In genomic region chr5:88491111-88491510, GRCm38 (mm10) we compare ENCODE assay signal across 23 mouse cellular contexts. TPM values are rescaled to one million over a fixed set of nuclear protein-coding genes. Genes with fewer than 3 reads are reported as not detected.
"Had no signal": no experiment of that assay in that cellular context is flagged by ENCODE, and none has a peak within 500 bp of the region (broad histone marks: within the 10 kb centered on the region; RNA-seq: fewer than 3 reads in every experiment).

No protein-coding gene starts in this region.

- DNase-seq: lung, adult 18-20 months; lung, embryonic 14.5 days; lung, postnatal 10 days; lung, postnatal 4 days; midbrain, embryonic 14.5 days; right cerebral cortex, adult 18-20 months; right cerebral cortex, postnatal 25 days; right cerebral cortex, postnatal 4 days; spleen, adult 18-20 months; thymus, adult 18-20 months; thymus, postnatal 14 days; thymus, postnatal 36 days had no signal

- H3K4me3 ChIP-seq: midbrain, embryonic 10.5 days; midbrain, embryonic 12.5 days; myocyte; neural tube, embryonic 13.5 days; neural tube, embryonic 15.5 days had no signal

- H3K4me2 ChIP-seq: lung, embryonic 14.5 days; midbrain, embryonic 12.5 days; neural tube, embryonic 13.5 days; neural tube, embryonic 15.5 days had no signal

- H3K27me3 ChIP-seq: midbrain, embryonic 12.5 days; neural tube, embryonic 13.5 days; neural tube, embryonic 15.5 days had no signal

- H3K36me3 ChIP-seq: midbrain, embryonic 10.5 days; midbrain, embryonic 12.5 days; neural tube, embryonic 13.5 days; neural tube, embryonic 15.5 days had no signal

- H3K9me3 ChIP-seq: midbrain, embryonic 10.5 days; midbrain, embryonic 12.5 days; neural tube, embryonic 13.5 days; neural tube, embryonic 15.5 days had no signal

- ATAC-seq: midbrain, embryonic 16.5 days had no signal

- H3K4me1 ChIP-seq: midbrain, embryonic 10.5 days; midbrain, embryonic 12.5 days; neural tube, embryonic 13.5 days; neural tube, embryonic 15.5 days had no signal

- H3K27ac ChIP-seq: midbrain, embryonic 10.5 days; midbrain, embryonic 12.5 days; neural tube, embryonic 13.5 days; neural tube, embryonic 15.5 days had no signal

- H3K9ac ChIP-seq: lung, embryonic 14.5 days; midbrain, embryonic 12.5 days; neural tube, embryonic 13.5 days; neural tube, embryonic 15.5 days had no signal

RNA-seq across cellular contexts. Expression of gene Enam, which starts 3.3 kb away (rescaled TPM):
- polyA plus RNA-seq: lung, embryonic 14.5 days; lung, embryonic 16.5 days; midbrain, embryonic 10.5 days; midbrain, embryonic 12.5 days; midbrain, embryonic 14.5 days; midbrain, embryonic 16.5 days; myocyte; neural tube, embryonic 11.5 days; neural tube, embryonic 13.5 days; neural tube, embryonic 15.5 days; stomach, embryonic 14.5 days; stomach, embryonic 16.5 days had no signal

RNA-seq across cellular contexts. Expression of gene Ambn, which starts 35.3 kb away (rescaled TPM):
- polyA plus RNA-seq: lung, embryonic 14.5 days; lung, embryonic 16.5 days; midbrain, embryonic 12.5 days; midbrain, embryonic 14.5 days; midbrain, embryonic 16.5 days; myocyte; neural tube, embryonic 11.5 days; neural tube, embryonic 13.5 days; neural tube, embryonic 15.5 days; small intestine, adult 2 months; stomach, embryonic 14.5 days; stomach, embryonic 16.5 days had no signal

RNA-seq across cellular contexts. Expression of gene Jchain, which starts 36.6 kb away (rescaled TPM):
- polyA plus RNA-seq: lung, embryonic 14.5 days; stomach, embryonic 14.5 days had no signal
